Mouse (Mus musculus): ENCODE measurements around the gene Cdh18.

- TF ChIP-seq GATA1 (IDR thresholded peaks at IDR 0.05; ENCODE audit: borderline replicate concordance, low read length) (no peak), FLI1 (IDR thresholded peaks at IDR 0.05; ENCODE audit: low read length) (no peak)
Measured at GRCm38 (mm10) chr15:23316766-23317165, 767.9 kb downstream of the Cdh18 start.

All from megakaryocyte, embryonic 14.5 days (primary cell).